Mouse (Mus musculus) right cerebral cortex, postnatal 4 days (tissue): ENCODE results near the gene Tpk1.

ENCODE experiments used
- DNase-seq: peaks from one replicate; pipeline ENCODE4 v3.0.0-alpha.2; 2022

Gene Tpk1

DNA sequence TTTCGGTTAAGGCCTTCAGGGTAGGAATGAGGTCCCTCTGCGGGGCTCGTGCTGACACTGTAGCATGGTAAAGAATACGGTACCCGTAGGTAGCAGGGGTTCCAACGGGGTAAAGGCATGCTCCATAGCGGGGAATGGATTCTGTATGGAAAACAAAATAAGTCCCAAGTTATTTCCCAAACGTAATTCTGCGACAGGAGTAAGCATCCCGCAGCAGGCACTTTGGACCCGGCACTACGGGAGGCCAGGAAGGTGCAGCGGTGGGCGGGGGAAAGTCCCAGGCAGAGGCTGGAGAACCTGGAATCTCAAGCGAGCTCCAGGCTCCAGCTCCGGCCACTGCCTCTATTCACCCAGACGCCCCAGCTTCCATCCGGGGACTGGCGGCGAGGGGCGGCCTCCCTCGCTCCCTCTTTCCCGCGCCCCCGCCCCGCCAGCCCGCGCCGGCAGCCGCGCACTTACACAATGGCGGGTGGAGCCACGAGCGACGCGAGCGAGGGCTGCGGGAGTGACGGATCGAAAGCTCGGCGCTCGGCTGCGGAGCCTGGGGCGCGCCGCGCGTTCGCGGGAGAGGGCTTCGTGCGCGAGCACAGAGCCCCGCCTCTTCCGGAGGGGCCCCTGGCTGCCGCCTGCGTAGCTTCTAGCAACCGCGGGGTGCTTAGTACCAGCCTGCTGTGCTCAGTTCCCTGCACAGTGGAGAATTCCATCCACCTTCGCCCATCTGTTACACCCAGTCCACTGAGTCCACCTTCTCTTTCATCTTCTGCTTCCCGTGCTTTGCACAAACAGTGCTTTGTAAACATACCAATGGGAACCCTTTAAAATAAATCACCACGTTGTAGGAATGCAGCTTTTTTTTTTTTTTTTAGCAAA is at the start of gene Tpk1:
Tpk1 (minus strand) TSS at position 602 of the 870 bp plus-strand sequence.
- DNase-seq, result peak; percentile 94

DNA sequence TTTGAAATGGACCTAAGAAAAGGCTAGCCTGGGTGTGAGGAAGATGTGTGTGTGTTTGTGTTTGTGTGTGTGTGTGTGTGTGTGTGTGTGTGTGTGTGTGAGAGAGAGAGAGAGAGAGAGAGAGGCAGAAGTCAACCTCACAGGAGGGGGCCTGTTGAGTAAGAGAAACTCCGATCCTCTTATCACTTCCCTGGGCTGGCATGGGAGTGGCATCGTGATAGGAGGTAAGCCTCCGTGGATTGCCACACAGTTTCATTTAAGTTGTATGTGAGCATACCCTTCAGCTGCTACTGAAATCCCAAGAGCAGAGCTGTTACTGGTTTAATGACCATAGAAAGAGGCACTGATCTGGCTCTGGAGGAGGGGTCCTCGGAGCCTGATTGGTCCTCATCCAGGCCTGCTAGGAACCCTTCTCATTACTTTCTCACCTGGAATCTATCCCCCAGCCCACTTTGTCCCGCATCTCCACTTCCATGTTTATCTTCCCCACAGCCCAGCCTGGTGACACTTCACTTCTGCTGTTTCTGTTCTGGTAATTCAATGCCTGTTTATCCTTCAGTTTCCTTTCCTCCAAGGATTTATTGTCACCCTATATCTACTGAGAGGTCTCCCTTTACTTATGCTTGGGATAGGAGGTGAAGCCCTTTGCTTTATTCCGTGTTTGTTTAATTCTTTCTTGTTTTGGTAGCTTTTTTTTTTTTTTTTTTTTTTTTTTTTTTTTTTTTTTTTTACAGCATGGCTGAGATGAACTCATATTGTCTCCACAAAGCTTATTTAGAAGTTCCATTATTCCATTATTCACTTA is 36.9 kb upstream of the Tpk1 start:
- DNase-seq, result no peak

DNA sequence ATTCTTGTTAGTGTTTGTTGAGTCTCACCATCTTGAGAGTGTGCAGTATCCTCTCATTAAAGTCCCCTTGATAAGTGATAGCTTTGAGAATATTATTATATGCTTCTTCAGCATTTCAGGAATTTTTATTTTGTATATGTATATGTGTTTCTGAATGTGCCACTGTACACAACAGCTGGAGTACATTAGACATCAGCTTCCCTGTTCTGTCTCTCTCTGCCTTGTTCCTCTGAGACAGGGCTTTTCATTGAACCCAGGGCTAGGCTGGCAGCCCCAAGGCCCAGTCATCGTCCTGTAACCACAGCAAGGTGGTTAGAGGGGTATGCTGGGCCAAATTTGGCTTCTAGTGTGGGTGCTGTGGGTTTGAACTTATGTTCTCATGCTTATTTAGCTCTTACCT is 25.8 kb upstream of the Tpk1 start:
- no peak for DNase-seq

DNA sequence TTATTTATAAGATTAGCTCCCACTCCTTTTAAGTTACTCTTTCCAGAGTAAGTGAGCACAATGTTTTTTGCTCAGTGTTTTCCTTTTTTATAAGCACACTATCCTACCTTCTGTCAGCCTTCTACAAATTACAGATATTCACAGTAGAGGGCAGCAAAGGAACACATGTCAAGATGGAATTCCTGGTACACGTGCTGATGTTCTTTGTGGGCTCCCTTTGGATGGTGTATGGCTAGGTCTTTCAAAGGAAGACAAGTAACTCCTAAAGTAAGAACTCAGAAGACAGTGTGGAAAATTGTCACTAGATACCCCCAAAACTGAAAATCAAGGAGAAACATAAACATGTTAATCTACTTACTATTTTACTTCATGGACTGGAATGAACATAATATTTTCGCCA is 19.9 kb upstream of the Tpk1 start:
- no peak for DNase-seq

GRCm38 (mm10) chr6:43682535-43682934 is 16.5 kb upstream of the Tpk1 start:
- DNase-seq, result no peak

- no peak for DNase-seq
These were observed 12.7 kb upstream of the Tpk1 start for GRCm38 (mm10) chr6:43678689-43679212.

DNA sequence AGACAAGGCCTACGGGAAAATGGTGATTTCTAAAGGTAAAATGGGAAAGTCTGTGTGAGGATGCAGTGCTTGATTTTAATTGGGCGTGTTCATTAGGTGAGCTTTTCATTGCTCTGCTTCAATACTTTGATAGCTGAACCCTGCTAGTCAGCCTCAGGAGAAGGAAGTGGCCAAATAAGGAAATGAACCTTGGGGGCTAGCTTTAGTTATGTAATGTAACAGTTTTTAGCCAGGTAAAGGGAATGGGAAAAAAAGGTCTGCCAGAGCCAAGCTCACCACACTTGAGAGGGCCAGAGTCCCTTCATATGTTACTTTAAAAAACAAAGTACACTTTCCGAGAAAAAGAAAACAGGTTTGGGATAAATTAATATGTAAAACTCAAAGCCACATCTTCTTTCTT is 11.5 kb upstream of the Tpk1 start:
- DNase-seq, result no peak

- DNase-seq, result no peak
These were observed 10.1 kb upstream of the Tpk1 start for GRCm38 (mm10) chr6:43676139-43676538.

GRCm38 (mm10) chr6:43674986-43675760 is 9.1 kb upstream of the Tpk1 start:
- no peak for DNase-seq

- no peak for DNase-seq
These were observed 4.9 kb upstream of the Tpk1 start for GRCm38 (mm10) chr6:43670939-43671338.

DNA sequence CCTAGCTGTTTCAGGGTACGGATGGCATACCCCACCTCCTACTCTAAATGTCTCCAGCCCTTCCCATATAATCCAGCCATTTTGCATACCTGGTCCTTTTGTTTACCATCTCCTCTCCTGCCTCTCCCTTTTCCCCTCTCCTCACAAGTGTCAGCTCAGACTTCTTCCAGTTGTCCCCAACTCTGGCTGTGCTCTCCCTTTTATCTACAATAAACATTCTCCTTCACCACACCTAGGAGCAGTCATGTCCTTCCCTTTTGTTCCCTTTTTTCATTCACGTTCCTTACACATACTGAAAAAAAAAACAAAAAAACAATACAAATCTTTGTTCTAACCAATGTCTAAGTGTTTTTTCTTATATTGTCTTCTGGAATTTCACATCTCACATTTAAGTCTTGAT is 1.6 kb upstream of the Tpk1 start:
- no peak for DNase-seq

DNA sequence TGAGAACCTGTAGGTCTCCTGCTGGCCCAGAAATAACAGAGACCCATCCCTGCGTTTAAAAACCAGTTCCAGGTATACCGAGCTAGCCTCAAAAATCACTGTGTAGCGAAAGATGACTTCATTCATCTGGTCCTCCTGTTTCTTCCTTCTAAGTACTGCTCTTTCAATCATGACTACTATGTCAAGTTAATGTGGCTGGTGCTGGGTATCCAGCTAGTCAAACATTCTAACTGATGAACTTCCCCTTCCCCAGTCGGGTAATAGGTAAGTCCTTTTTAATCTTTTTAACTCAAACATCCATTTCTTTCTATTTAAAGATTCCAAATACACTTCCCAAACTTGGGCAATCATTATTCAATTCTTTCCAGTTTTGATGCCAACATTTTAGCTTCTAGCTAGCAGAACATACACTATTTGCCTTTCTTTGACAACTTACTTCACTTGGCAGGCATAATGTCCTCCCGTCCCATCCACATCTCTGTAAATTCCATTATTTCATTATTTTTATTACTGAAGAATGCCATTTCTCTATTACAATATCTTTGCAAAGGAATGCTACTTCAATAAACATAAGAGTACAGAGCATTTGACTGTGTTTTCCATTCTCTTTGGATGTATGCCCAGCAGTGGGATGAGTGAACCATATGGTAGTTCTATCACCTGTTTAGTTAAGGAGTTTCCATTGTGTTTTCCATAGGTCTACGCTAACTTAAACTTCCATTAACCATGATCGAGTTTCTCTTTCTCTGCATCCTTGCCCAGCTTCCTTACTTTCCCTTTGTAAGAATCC is 728 bp upstream of the Tpk1 start:
- DNase-seq, result no peak

- no peak for DNase-seq
These were observed 4.3 kb downstream of the Tpk1 start for GRCm38 (mm10) chr6:43661822-43662221.

DNA sequence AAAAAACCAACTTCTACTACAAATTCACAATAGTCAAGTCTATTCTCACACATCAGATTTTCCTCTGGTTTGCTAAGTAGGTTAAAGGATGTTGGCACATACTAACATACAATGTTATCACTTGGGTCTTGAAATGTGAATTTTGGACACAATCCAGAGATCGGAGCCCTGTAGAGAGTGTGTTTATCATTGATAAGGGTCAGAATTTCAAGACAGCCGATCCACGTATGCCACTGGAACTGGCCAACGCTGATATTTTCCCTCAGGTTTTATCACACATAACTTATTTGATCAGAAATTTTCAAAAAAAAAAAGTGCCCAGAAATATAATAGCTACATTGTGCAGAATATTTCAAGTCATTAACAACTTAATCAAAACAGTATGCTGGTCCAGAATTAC is 7.8 kb downstream of the Tpk1 start:
- DNase-seq, result no peak

GRCm38 (mm10) chr6:43657845-43658244 is 8.2 kb downstream of the Tpk1 start:
- DNase-seq, result no peak

DNA sequence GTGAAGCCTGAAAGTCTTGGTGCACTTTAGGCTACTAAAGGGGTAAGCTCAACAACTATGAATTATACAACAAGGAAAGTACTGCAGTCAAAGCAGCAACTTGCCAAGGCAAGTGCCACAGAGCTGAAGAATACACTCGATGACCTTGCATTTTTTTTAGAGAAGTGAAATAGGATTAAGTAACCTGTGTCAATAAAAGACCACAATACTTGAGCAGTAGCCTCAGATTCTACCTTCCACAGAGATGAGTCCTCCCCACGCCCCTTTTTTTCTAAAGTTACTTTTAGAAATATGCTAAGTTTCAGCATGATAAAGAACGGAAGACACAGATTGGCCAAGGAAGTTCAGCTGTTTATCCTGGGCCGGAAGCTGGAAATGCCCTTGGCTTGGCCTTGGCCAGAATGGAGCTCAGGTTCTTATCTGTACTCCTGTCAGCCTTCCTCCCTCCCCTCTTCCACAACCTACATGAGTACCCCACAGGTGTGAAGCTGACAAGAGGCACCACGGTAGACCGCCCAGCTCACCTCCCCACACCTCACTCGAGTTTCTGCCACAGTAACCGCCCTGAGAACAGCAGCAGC is 11.1 kb downstream of the Tpk1 start:
- no peak for DNase-seq

- DNase-seq, result peak; percentile 3
These were observed 16.6 kb downstream of the Tpk1 start for GRCm38 (mm10) chr6:43649516-43649915.

DNA sequence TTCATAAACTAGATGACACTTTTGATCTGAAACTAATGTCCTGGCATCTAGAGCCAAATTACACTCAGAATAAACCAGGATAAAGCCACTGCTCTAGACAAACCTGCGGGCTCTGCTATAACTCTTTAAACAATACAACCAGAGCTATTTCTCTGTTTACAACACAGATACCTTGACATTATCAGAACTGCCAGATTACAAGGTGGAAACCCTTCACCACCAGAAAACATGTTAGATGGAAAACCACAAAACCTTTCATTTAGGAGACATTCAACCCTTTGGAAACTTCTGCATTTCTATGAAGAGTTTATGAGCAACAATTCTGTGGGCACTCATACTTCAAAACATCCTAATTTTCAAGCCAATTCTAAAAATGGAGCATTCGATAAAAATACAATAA is 20.4 kb downstream of the Tpk1 start:
- DNase-seq, result no peak

DNA sequence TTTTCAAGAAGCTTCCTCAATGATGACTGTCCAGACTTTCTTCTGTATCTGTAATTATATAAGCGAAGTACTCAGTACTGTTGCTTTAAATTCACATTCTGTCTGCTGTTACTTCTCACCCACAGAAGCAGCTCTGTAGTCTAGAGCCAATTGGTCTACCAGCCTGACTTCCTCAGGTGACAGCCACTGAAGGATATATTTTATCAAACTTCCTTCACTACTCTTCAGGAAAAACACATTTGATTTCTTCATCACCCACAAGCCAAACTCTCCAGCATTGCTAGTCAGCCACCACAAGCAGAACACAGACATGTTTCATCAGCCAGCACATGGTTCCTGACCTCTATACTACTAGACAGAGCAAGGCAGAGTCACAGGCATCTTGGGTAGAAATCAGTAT is 21.0 kb downstream of the Tpk1 start:
- no peak for DNase-seq

GRCm38 (mm10) chr6:43643718-43644117 is 22.4 kb downstream of the Tpk1 start:
- DNase-seq, result no peak

DNA sequence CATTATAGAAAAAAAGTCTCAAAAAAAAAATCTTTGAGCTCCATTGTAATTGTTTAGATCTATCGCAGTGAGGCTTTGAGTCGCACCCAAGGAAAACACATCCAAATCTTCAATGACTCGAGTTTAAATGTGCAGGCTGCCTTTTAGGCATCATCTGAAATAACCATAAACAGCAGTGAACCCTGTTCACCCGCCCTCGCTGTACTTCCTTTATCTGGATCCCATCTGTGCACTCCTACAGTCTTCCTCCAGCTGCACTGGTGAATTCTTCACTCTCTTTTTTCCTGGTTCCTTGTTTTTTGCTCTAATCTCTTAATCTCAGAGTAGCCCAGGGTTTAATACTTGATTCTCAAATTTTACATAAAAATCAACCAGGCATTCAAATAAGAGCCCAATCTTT is 23.7 kb downstream of the Tpk1 start:
- DNase-seq, result no peak

- DNase-seq, result no peak
These were observed 25.5 kb downstream of the Tpk1 start for GRCm38 (mm10) chr6:43640621-43641020.
